Comparison of ENCODE assay signal across 8 mouse cellular contexts in genomic region chr11:62575659-62576438, GRCm38 (mm10). TPM values are rescaled to one million over a fixed set of nuclear protein-coding genes. Genes with fewer than 3 reads are reported as not detected.
DNase-seq lines count a peak whose midpoint lies in the region; ATAC-seq and TF ChIP-seq lines count a peak whose summit lies in the region.

No protein-coding gene starts in this region.

- H3K4me3 ChIP-seq in embryonic facial prominence, embryonic 15.5 days (replicated peaks) = peak overlapping the region; percentile 56
- peak overlapping the region; percentile 56 for H3K4me3 ChIP-seq in heart, embryonic 12.5 days
- H3K4me3 ChIP-seq in layer of hippocampus, adult 2 months = peak overlapping the region; percentile 85
- peak overlapping the region; percentile 58 for H3K4me3 ChIP-seq in neural tube, embryonic 13.5 days

- WGBS in embryonic facial prominence, embryonic 15.5 days = 5% methylated on average over 27 of the region's 27 CpGs
- WGBS in heart, embryonic 12.5 days = 5% methylated on average over 27 of the region's 27 CpGs
- WGBS in neural tube, embryonic 13.5 days = 5% methylated on average over 27 of the region's 27 CpGs

- H3K4me2 ChIP-seq in embryonic facial prominence, embryonic 15.5 days (replicated peaks) = peak overlapping the region; percentile 99
- peak overlapping the region; percentile 97 for H3K4me2 ChIP-seq in heart, embryonic 12.5 days
- H3K4me2 ChIP-seq in neural tube, embryonic 13.5 days = peak overlapping the region; percentile 97

- H3K36me3 ChIP-seq in embryonic facial prominence, embryonic 15.5 days = no peaks in the 10 kb centered on the region
- H3K36me3 ChIP-seq in heart, embryonic 12.5 days = no peaks in the 10 kb centered on the region
- H3K36me3 ChIP-seq in neural tube, embryonic 13.5 days = 0 out of 2 replicates have a peak, but pooled peaks cover 2% of the 10 kb centered on the region

- peak; percentile 42 to 50 for DNase-seq in B cell, adult 2 months
- DNase-seq in adrenal gland, postnatal 36 days = peak; percentile 49 to 52
- DNase-seq in layer of hippocampus, adult 2 months (ENCODE audit: low spot score in 2 of 2) = peak; percentile 27 to 41
- DNase-seq in lung, adult 18-20 months = peak; percentile 60 to 68
- peak; percentile 46 for DNase-seq in thymus, postnatal 0 days (ENCODE audit: low spot score)

- H3K9me3 ChIP-seq in embryonic facial prominence, embryonic 15.5 days (replicated peaks) = no peaks in the 10 kb centered on the region
- H3K9me3 ChIP-seq in heart, embryonic 12.5 days (replicated peaks) = no peaks in the 10 kb centered on the region
- H3K9me3 ChIP-seq in neural tube, embryonic 13.5 days = no peaks in the 10 kb centered on the region

- H3K9ac ChIP-seq in embryonic facial prominence, embryonic 15.5 days = peak overlapping the region; percentile 35
- H3K9ac ChIP-seq in heart, embryonic 12.5 days = peak overlapping the region; percentile 63
- H3K9ac ChIP-seq in neural tube, embryonic 13.5 days = peak overlapping the region; percentile 77

- no peaks in the 10 kb centered on the region for H3K27me3 ChIP-seq in embryonic facial prominence, embryonic 15.5 days
- no peaks in the 10 kb centered on the region for H3K27me3 ChIP-seq in heart, embryonic 12.5 days (replicated peaks)
- no peaks in the 10 kb centered on the region; the same call in 1 of the 2 replicates for H3K27me3 ChIP-seq in neural tube, embryonic 13.5 days

- TF ChIP-seq CTCF in layer of hippocampus, adult 2 months (conservative IDR thresholded peaks at IDR 0.05) = no peak

- peaks cover 16% of the 10 kb centered on the region for H3K4me1 ChIP-seq in embryonic facial prominence, embryonic 15.5 days
- peaks cover 17% of the 10 kb centered on the region for H3K4me1 ChIP-seq in heart, embryonic 12.5 days (replicated peaks)
- peaks cover 12% of the 10 kb centered on the region; the same call in 1 of the 2 replicates for H3K4me1 ChIP-seq in neural tube, embryonic 13.5 days (replicated peaks)

- ATAC-seq in embryonic facial prominence, embryonic 15.5 days (ENCODE audit: insufficient number of reproducible peaks, low FRiP score, low TSS enrichment, low read depth) = peak; percentile 41
- ATAC-seq in heart, embryonic 12.5 days (ENCODE audit: insufficient number of reproducible peaks, low FRiP score) = peak; percentile 72
- ATAC-seq in neural tube, embryonic 13.5 days (ENCODE audit: low read depth) = peak; percentile 71

- no peak overlapping the region for H3K27ac ChIP-seq in embryonic facial prominence, embryonic 15.5 days (replicated peaks)
- H3K27ac ChIP-seq in heart, embryonic 12.5 days (ENCODE audit: poor library complexity, severe bottlenecking) = no peak overlapping the region
- peak overlapping the region; percentile 88 for H3K27ac ChIP-seq in layer of hippocampus, adult 2 months
- peak overlapping the region; percentile 67 for H3K27ac ChIP-seq in neural tube, embryonic 13.5 days (replicated peaks)

RNA-seq across cellular contexts. Expression of gene Trpv2, which starts 1.6 kb away (rescaled TPM):
- total RNA-seq in adrenal gland, postnatal 36 days (2021) = 1 to 10 TPM; 2.0 to 3.7 TPM
- 5.3 and 6.4 TPM in 2 replicates for polyA plus RNA-seq in embryonic facial prominence, embryonic 15.5 days (2015; fragmentation: Nextera tagmentation; extraction: Ambion mirVana)
- polyA plus RNA-seq in heart, embryonic 12.5 days (2016; fragmentation: Nextera tagmentation; extraction: Ambion mirVana) = 4.3 and 4.6 TPM in 2 replicates
- total RNA-seq in layer of hippocampus, adult 2 months (2021) = 10 to 100 TPM; 12.8 to 14.0 TPM
- 23.1 and 25.0 TPM in 2 replicates for polyA plus RNA-seq in neural tube, embryonic 13.5 days (2015; fragmentation: Nextera tagmentation; extraction: Ambion mirVana)
- polyA plus RNA-seq in thymus, postnatal 0 days (2015; fragmentation: Nextera tagmentation; extraction: Ambion mirVana) = 48.1 and 51.6 TPM in 2 replicates

RNA-seq across cellular contexts. Expression of gene Ubb, which starts 24.9 kb away (rescaled TPM):
- 1,000 to 10,000 TPM; 1,237 to 1,515 TPM for total RNA-seq in adrenal gland, postnatal 36 days (2021)
- 3,288 and 3,376 TPM in 2 replicates for polyA plus RNA-seq in embryonic facial prominence, embryonic 15.5 days (2015; fragmentation: Nextera tagmentation; extraction: Ambion mirVana)
- 2,594 and 2,627 TPM in 2 replicates for polyA plus RNA-seq in heart, embryonic 12.5 days (2016; fragmentation: Nextera tagmentation; extraction: Ambion mirVana)
- 1,000 to 10,000 TPM; 1,708 to 1,866 TPM for total RNA-seq in layer of hippocampus, adult 2 months (2021)
- 4,310 and 4,558 TPM in 2 replicates for polyA plus RNA-seq in neural tube, embryonic 13.5 days (2015; fragmentation: Nextera tagmentation; extraction: Ambion mirVana)
- polyA plus RNA-seq in thymus, postnatal 0 days (2015; fragmentation: Nextera tagmentation; extraction: Ambion mirVana) = 3,204 and 3,318 TPM in 2 replicates

RNA-seq across cellular contexts. Expression of gene Cenpv, which starts 36.8 kb away (rescaled TPM):
- 10 to 100 TPM; 30.2 to 37.2 TPM for total RNA-seq in adrenal gland, postnatal 36 days (2021)
- 29.0 and 32.0 TPM in 2 replicates for polyA plus RNA-seq in embryonic facial prominence, embryonic 15.5 days (2015; fragmentation: Nextera tagmentation; extraction: Ambion mirVana)
- 19.7 and 22.1 TPM in 2 replicates for polyA plus RNA-seq in heart, embryonic 12.5 days (2016; fragmentation: Nextera tagmentation; extraction: Ambion mirVana)
- 10 to 100 TPM; 36.3 to 43.2 TPM for total RNA-seq in layer of hippocampus, adult 2 months (2021)
- 52.2 and 62.6 TPM in 2 replicates for polyA plus RNA-seq in neural tube, embryonic 13.5 days (2015; fragmentation: Nextera tagmentation; extraction: Ambion mirVana)
- 20.8 and 21.2 TPM in 2 replicates for polyA plus RNA-seq in thymus, postnatal 0 days (2015; fragmentation: Nextera tagmentation; extraction: Ambion mirVana)

Comparison
In these comparisons a context has a peak if more than half of its experiments do, and no peak if none do; other contexts are left out.
1. H3K27ac ChIP-seq: peak in layer of hippocampus, adult 2 months (single experiment) and neural tube, embryonic 13.5 days (single experiment); none in embryonic facial prominence, embryonic 15.5 days (single experiment) and heart, embryonic 12.5 days (single experiment).
2. Peak in every context shown above with its lines, with median percentiles within 50 percentile points of each other: DNase-seq, ATAC-seq, H3K4me2 ChIP-seq, H3K4me3 ChIP-seq and H3K9ac ChIP-seq.